Mouse (Mus musculus) 3134 (cell line): ENCODE data around the gene Tmed8.
"Not testable (repeated sequence)": the region's sequence is repeated elsewhere in the genome, so short reads cannot be mapped to it uniquely, and the experiment has no call there.

Source experiments
- DNase-seq: peaks from one replicate; pipeline ENCODE4 v3.0.0-alpha.2; 2011; ENCODE audit warnings: low spot score; ENCODE audit not compliant: insufficient read length; ENCODE audit errors: extremely low read depth

Gene Tmed8

DNA sequence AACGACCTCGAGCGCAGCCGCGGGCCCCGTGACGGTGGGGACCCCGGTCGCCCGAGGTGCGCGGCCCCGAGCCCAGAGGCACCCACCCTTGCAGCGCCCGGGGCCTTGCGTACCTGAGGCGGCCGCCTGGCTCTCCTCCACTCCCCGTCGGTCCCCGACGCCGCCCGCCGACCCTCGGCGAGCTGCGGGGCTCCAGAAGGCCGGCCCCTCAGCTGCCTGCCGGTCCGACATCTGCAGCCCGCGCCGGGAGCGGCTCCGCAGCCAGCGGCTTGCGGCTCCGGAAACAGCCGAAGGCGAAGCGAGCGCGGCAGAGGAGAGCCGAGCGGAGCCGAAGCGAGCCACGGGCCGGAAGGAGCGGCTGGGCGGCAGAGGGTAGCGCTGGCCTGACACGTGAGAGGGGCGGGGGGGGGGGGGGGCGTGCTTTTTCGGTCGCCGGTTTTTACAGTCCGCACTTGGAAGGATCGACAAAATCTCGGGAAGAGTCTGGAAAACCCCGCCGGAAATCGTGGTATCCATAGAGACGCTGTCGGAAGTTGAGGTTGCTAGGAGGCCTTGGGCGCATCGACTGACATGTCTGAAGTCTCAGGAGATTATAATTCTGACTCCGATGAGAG is at the start of gene Tmed8:
Gene Tmed8, minus strand, starts transcription at position 482 of the 614 bp plus-strand sequence.
- peak; percentile 80 for DNase-seq

GRCm38 (mm10) chr12:87238632-87239031 is 38.4 kb upstream of the Tmed8 start, which contains the start of gene Noxred1:
Gene Noxred1 (minus strand): TSS chr12:87238732.
- no peak for DNase-seq

DNA sequence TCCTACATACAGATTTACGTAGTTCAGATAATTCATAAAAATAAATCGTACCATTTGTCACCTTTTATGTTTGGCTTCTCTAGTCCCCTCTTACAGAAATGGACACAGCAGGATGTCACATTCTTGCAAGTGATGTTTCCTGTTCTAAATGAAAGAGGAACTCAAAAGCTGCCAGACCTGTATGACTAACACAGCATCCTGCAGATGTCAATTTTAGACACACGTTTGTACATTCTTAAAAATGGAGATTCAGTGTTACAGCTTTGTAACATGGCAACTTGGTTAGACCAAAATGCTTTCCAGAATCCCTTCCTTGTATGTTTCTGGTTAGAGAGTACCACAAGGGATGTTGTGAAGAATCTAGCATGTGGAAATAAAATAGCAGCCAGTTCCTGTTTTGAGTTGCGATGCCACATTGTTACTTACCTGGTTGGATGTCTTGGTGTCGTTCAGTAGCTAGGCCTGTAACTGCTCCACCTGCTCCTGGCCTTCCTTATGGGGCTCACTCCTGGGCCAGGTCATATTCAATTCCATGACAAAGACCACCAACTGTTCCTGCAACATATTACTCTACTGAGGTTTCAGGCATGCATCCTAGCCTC is 36.7 kb upstream of the Tmed8 start:
- no peak for DNase-seq

GRCm38 (mm10) chr12:87230379-87230895 is 30.2 kb upstream of the Tmed8 start:
- DNase-seq: no peak

GRCm38 (mm10) chr12:87229633-87230032 is 29.4 kb upstream of the Tmed8 start:
- no peak for DNase-seq

- DNase-seq: no peak
Measured at GRCm38 (mm10) chr12:87226801-87227200, 26.5 kb upstream of the Tmed8 start.

- DNase-seq: no peak
Measured at GRCm38 (mm10) chr12:87224950-87225349, 24.7 kb upstream of the Tmed8 start.

DNA sequence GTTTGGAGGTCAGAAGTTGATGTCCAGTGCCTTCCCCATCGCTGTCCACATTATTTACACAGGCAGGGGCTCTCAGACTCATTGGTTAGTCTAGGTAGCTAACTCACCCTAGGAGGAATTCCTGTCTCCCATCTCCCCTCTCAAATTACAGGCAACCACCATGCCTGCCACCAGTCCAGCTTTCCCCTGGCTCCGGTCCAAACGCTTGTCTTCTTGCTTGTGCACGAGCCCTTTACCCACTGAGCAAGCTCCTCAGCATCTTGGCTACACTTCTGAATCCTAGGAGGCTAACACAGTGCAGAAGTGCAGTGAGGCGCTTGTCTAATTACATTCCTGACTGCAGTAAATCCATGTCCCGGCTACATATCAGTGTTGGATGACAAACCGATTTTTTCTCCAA is 19.1 kb upstream of the Tmed8 start:
- no peak for DNase-seq

DNA sequence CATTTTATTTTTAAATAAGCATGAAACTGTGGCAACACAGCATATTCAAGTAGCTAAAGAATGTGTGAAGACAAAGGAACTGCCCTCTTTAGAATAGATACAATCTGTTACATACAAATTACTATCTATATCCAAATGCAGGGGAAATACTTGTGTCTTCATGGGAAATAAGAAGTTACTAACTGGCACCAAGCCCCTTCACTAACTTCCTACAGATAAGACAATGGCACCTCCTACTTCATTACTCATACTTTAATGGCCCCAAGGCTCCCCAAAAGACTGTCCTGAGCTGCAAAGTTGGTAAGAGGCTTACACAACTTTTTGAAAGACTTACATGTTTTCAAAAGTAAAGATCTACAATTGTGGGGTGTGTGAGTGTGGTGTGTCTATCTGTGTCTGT is 17.3 kb upstream of the Tmed8 start:
- DNase-seq: no peak

DNA sequence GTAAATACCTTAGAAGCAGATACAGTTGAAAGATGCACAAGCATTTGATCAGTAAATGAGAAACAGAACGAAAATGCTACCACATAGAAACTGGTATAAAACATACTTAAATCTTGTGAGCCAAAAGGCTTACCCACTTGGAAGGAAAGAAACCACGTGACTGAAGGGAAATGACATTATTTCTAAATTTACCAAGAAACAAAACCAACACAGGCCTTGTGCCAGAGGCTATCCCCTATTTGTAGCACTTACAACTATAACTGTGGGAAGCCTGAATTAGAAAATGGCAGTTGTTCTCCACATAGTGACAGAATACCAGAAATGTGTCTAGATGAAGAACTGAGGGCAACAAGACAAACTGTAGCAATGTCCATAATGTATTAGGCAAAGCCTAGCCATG is 15.8 kb upstream of the Tmed8 start:
- DNase-seq: no peak

- DNase-seq: no peak
Measured at GRCm38 (mm10) chr12:87212844-87213606, 12.8 kb upstream of the Tmed8 start.

GRCm38 (mm10) chr12:87205789-87206188 is 5.5 kb upstream of the Tmed8 start:
- not testable (repeated sequence) for DNase-seq

GRCm38 (mm10) chr12:87201694-87202093 is 1.4 kb upstream of the Tmed8 start:
- no peak for DNase-seq

- no peak for DNase-seq
Measured at GRCm38 (mm10) chr12:87199206-87199972, 865 bp downstream of the Tmed8 start, which contains the start of gene Samd15. Gene Samd15 (plus strand): TSS chr12:87199723.

DNA sequence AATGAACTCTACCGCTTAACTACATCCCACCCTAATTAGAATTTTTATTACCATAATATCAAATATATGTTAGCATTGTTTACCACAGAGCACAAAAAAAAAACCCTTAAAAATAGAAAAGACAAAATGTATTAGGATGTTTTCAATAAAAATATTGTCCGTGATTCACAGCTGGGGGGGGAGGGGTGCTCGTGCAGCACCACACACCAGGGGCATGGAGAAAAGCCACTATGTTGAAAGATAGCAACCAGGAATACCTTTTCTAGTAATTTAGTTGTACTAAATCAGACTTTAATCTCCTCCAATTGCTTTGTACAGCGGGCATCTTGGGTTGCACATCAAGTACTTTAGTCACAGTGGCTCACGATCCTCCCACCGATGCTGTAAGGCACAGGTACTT is 1.5 kb downstream of the Tmed8 start:
- DNase-seq: no peak

DNA sequence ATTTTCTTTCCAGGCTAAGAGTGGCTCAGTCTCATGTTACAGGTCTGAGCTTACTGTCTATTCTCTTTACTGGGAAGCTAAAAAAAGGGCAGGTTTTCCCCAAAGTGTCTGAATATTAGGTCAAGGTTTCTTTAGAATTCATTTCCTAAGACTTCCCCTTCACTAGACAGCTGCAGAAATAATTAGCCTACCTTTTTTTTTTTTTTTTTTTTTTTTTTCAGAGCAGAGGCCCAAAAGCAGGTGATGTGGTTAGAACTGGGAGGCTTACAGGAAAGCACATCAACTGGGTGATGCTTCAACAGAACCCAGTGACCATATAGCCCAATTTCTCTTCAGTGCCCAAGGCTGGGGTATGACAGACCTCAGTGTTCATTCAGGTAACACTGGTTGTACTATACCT is 3.9 kb downstream of the Tmed8 start:
- no peak for DNase-seq

DNA sequence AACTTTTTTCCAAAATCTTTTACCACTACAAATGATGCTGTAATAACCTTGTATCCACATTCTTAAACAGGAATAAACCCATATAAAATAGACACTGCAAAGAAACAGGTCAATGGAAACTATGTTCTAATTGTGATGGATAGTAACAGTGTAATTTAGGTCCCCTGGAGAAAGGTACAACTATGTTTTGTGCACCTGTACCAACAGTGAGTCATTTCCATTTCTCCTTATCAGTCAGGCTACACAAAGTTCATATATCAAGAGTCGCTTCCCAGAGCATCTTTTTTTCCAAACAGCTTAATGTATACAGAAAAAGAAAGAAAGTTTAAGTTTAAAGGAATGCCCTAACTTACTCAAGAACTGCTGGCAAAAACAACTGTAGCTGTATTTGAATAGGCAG is 5.2 kb downstream of the Tmed8 start:
- DNase-seq: no peak

- DNase-seq: no peak
Measured at GRCm38 (mm10) chr12:87193008-87193407, 7.2 kb downstream of the Tmed8 start.

DNA sequence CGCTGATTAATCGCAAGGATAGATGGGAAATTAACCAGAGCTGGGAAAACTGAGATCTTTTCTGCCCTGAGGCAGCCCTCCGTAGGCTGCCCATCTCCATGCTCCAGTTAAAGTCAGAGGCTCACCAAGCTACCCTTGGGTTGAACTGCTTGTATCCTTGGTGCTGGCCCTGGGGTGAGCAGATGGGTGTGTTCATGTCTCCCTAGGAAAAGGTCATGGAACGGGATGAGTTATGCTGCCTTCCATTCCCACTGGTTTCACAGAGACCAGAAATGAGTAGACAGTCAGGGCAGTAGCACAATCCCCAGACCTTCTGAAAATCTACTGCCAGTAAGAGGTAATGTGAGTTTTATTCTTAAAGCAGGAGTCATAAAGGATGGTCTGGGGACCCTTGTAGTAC is 22.6 kb downstream of the Tmed8 start:
- DNase-seq: no peak

DNA sequence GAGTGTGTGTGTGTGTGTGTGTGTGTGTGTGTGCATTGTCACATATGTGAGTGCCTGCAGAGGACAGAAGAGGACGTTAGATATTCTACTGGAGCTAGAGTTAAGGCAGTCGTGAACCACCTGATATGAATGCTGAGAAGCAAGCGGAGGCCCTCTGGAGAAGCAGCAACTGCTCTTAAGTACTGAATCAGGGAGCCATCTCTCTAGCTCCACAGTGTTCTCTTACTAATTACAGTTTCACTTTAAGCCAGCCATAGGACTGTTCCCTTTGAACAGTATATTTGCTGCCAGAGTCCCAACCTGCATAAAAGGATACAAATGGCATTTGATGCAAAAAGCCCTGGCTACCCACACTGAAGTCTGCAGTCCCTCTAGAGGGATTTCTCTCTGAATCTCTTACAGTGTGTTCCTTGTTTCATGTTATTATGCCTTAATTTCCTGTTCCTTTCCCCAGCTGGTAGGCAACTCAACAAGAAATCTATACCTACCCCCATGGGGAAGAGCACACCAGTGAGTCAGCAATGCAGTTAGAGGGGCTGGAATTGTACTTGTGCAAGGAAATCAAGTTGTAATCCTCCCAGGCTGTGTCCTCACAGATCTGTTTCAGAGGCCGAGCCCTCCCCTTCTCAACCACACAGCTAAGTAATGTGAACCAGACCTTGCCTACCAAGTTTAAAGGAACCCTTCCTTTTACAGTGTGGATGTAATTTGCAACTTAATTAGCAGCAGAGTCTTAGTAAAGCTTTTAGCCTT is 24.9 kb downstream of the Tmed8 start:
- no peak for DNase-seq
